Mouse (Mus musculus): ENCODE measurements around the gene Relch. TPM values are rescaled to one million over a fixed set of nuclear protein-coding genes. Genes with fewer than 3 reads are reported as not detected.
"Not testable (repeated sequence)": the region's sequence is repeated elsewhere in the genome, so short reads cannot be mapped to it uniquely, and the experiment has no call there.

The Relch gene
- polyA plus RNA-seq, 1 experiment from 2014 or later = 21.4 TPM

- no peaks in the 10 kb centered on the region for H3K9me3 ChIP-seq
These were observed 88.5 kb downstream of the Relch start for GRCm38 (mm10) chr1:105752196-105752595.

GRCm38 (mm10) chr1:105752944-105753343 lies 89.3 kb downstream of the Relch start:
- no peak overlapping the region for H3K27ac ChIP-seq
- H3K9me3 ChIP-seq = no peaks in the 10 kb centered on the region
- H3K4me1 ChIP-seq = no peaks in the 10 kb centered on the region
- no peaks in the 10 kb centered on the region for H3K27me3 ChIP-seq (ENCODE audit: insufficient read depth, poor library complexity, severe bottlenecking)
- WGBS = 94% methylated on average over 1 of the region's 1 CpGs
- H3K4me3 ChIP-seq = no peak overlapping the region
- no peak for DNase-seq (ENCODE audit: low spot score)
- peaks cover 14% of the 10 kb centered on the region; the same call in 1 of the 2 replicates for H3K36me3 ChIP-seq

More at GRCm38 (mm10) chr1:105752196-105752595, 88.5 kb downstream of the Relch start:
- peaks cover 14% of the 10 kb centered on the region; the same call in 1 of the 2 replicates for H3K36me3 ChIP-seq
- 74% methylated on average over 4 of the region's 4 CpGs for WGBS
- H3K27me3 ChIP-seq (ENCODE audit: insufficient read depth, poor library complexity, severe bottlenecking) = no peaks in the 10 kb centered on the region
- no peaks in the 10 kb centered on the region for H3K4me1 ChIP-seq
- H3K4me3 ChIP-seq = no peak overlapping the region
- no peak for DNase-seq (ENCODE audit: low spot score)
- no peak overlapping the region for H3K27ac ChIP-seq

GRCm38 (mm10) chr1:105758798-105759197 lies 95.1 kb downstream of the Relch start:
- Histone ChIP-seq H3K27me3 (ENCODE audit: insufficient read depth, poor library complexity, severe bottlenecking) (no peaks in the 10 kb centered on the region), H3K36me3 (peaks cover 5% of the 10 kb centered on the region; the same call in 1 of the 2 replicates)
- WGBS = 86% methylated on average over 4 of the region's 4 CpGs

GRCm38 (mm10) chr1:105759422-105760165 lies 95.9 kb downstream of the Relch start:
- Histone ChIP-seq H3K4me3 (no peak overlapping the region), H3K4me1 (no peaks in the 10 kb centered on the region), H3K27ac (no peak overlapping the region), H3K36me3 (0 out of 2 replicates have a peak, but pooled peaks cover 2% of the 10 kb centered on the region), H3K27me3 (ENCODE audit: insufficient read depth, poor library complexity, severe bottlenecking) (no peaks in the 10 kb centered on the region), H3K9me3 (0 out of 2 replicates have a peak, but pooled peaks cover 9% of the 10 kb centered on the region)
- no peak for DNase-seq (ENCODE audit: low spot score)
- 77% methylated on average over 3 of the region's 3 CpGs for WGBS

More at GRCm38 (mm10) chr1:105758798-105759197, 95.1 kb downstream of the Relch start:
- Histone ChIP-seq H3K9me3 (0 out of 2 replicates have a peak, but pooled peaks cover 9% of the 10 kb centered on the region), H3K27ac (no peak overlapping the region), H3K4me3 (no peak overlapping the region), H3K4me1 (no peaks in the 10 kb centered on the region)
- no peak for DNase-seq (ENCODE audit: low spot score)

GRCm38 (mm10) chr1:105765586-105765985 lies 101.9 kb downstream of the Relch start:
- WGBS = 76% methylated on average over 8 of the region's 8 CpGs
- no peak for DNase-seq (ENCODE audit: low spot score)
- Histone ChIP-seq H3K36me3 (no peaks in the 10 kb centered on the region), H3K27ac (no peak overlapping the region), H3K9me3 (0 out of 2 replicates have a peak, but pooled peaks cover 9% of the 10 kb centered on the region), H3K27me3 (ENCODE audit: insufficient read depth, poor library complexity, severe bottlenecking) (no peaks in the 10 kb centered on the region), H3K4me3 (no peak overlapping the region), H3K4me1 (no peaks in the 10 kb centered on the region)

- H3K9me3 ChIP-seq; DNase-seq (ENCODE audit: low spot score); H3K36me3 ChIP-seq; H3K4me3 ChIP-seq; H3K27ac ChIP-seq; H3K27me3 ChIP-seq (ENCODE audit: insufficient read depth, poor library complexity, severe bottlenecking); H3K4me1 ChIP-seq: not testable (repeated sequence)
- 81% methylated on average over 9 of the region's 9 CpGs for WGBS
These were observed 102.4 kb downstream of the Relch start for GRCm38 (mm10) chr1:105766099-105766498.

- H3K27me3 ChIP-seq (ENCODE audit: insufficient read depth, poor library complexity, severe bottlenecking) = no peaks in the 10 kb centered on the region
- H3K9me3 ChIP-seq = 0 out of 2 replicates have a peak, but pooled peaks cover 4% of the 10 kb centered on the region
- H3K36me3 ChIP-seq = no peaks in the 10 kb centered on the region
- H3K4me3 ChIP-seq = no peak overlapping the region
- H3K27ac ChIP-seq = no peak overlapping the region
- 88% methylated on average over 2 of the region's 2 CpGs for WGBS
- no peaks in the 10 kb centered on the region for H3K4me1 ChIP-seq
- DNase-seq (ENCODE audit: low spot score) = no peak
These were observed 104.7 kb downstream of the Relch start for GRCm38 (mm10) chr1:105768397-105768796.

GRCm38 (mm10) chr1:105770685-105771084 lies 107.0 kb downstream of the Relch start:
- H3K9me3 ChIP-seq = no peaks in the 10 kb centered on the region
- no peak overlapping the region for H3K4me3 ChIP-seq
- H3K27ac ChIP-seq = no peak overlapping the region
- H3K36me3 ChIP-seq = no peaks in the 10 kb centered on the region
- no peak for DNase-seq (ENCODE audit: low spot score)
- WGBS = 79% methylated on average over 2 of the region's 2 CpGs
- no peaks in the 10 kb centered on the region for H3K27me3 ChIP-seq (ENCODE audit: insufficient read depth, poor library complexity, severe bottlenecking)
- no peaks in the 10 kb centered on the region for H3K4me1 ChIP-seq

- H3K4me1 ChIP-seq = peaks cover 11% of the 10 kb centered on the region
- peaks cover 31% of the 10 kb centered on the region for H3K27me3 ChIP-seq (ENCODE audit: insufficient read depth, poor library complexity, severe bottlenecking)
- 89% methylated on average over 4 of the region's 4 CpGs for WGBS
- H3K27ac ChIP-seq = no peak overlapping the region
- H3K9me3 ChIP-seq = no peaks in the 10 kb centered on the region
- no peak overlapping the region for H3K4me3 ChIP-seq
- H3K36me3 ChIP-seq = no peaks in the 10 kb centered on the region
- DNase-seq (ENCODE audit: low spot score) = no peak
These were observed 112.8 kb downstream of the Relch start for GRCm38 (mm10) chr1:105776426-105776825.

- Histone ChIP-seq H3K9me3 (no peaks in the 10 kb centered on the region), H3K27me3 (ENCODE audit: insufficient read depth, poor library complexity, severe bottlenecking) (peaks cover 43% of the 10 kb centered on the region), H3K27ac (peak overlapping the region; percentile 47; the same call in 1 of the 2 replicates), H3K4me3 (peak overlapping the region; percentile 66), H3K36me3 (no peaks in the 10 kb centered on the region), H3K4me1 (peaks cover 14% of the 10 kb centered on the region)
- 38% methylated on average over 12 of the region's 12 CpGs for WGBS
- DNase-seq (ENCODE audit: low spot score) = no peak
These were observed 116.4 kb downstream of the Relch start for GRCm38 (mm10) chr1:105780079-105780456.

- Histone ChIP-seq H3K4me3 (peak within 1 kb of the TSS; percentile 66), H3K36me3 (no peaks in the 10 kb centered on the region), H3K27me3 (ENCODE audit: insufficient read depth, poor library complexity, severe bottlenecking) (peaks cover 43% of the 10 kb centered on the region), H3K9me3 (no peaks in the 10 kb centered on the region), H3K4me1 (peaks cover 17% of the 10 kb centered on the region), H3K27ac (peak within 1 kb of the TSS; percentile 47; the same call in 1 of the 2 replicates)
- no peak for DNase-seq (ENCODE audit: low spot score)
- 5% methylated on average over 77 of the region's 77 CpGs for WGBS
These were observed 117.0 kb downstream of the Relch start, which contains the start of gene Tnfrsf11a for GRCm38 (mm10) chr1:105780457-105781364. TSS of gene Tnfrsf11a (plus strand) at chr1:105780718.

- DNase-seq (ENCODE audit: low spot score) = no peak
- Histone ChIP-seq H3K4me3 (peak overlapping the region; percentile 22; the same call in 1 of the 2 replicates), H3K27me3 (ENCODE audit: insufficient read depth, poor library complexity, severe bottlenecking) (peaks cover 43% of the 10 kb centered on the region), H3K27ac (no peak overlapping the region), H3K9me3 (no peaks in the 10 kb centered on the region), H3K36me3 (no peaks in the 10 kb centered on the region), H3K4me1 (peaks cover 17% of the 10 kb centered on the region)
- 32% methylated on average over 12 of the region's 12 CpGs for WGBS
These were observed 117.9 kb downstream of the Relch start for GRCm38 (mm10) chr1:105781391-105782146.
